Mouse (Mus musculus) small intestine, adult 2 months (tissue): Measurements from ENCODE around the gene Sec24b. TPM values are rescaled to one million over a fixed set of nuclear protein-coding genes. Genes with fewer than 3 reads are reported as not detected.

Experiments
- H3K27ac ChIP-seq: fragments of 200-500 bp; 2 replicates; pipeline ENCODE4 v1.5.1; 2012; ENCODE audit warnings: low read depth, low read length, control low read depth, inconsistent platforms; ENCODE audit not compliant: insufficient read depth
- H3K27me3 ChIP-seq: fragments of 200-500 bp; 2 replicates; pipeline ENCODE4 v1.6.1; 2012; ENCODE audit warnings: mild to moderate bottlenecking, moderate library complexity, low read length, inconsistent platforms; ENCODE audit not compliant: control insufficient read depth, insufficient read depth
- H3K36me3 ChIP-seq: fragments of 200-500 bp; 2 replicates; pipeline ENCODE4 v1.6.1; 2012; ENCODE audit warnings: mild to moderate bottlenecking, low read length, control low read depth, inconsistent platforms; ENCODE audit not compliant: control insufficient read depth, insufficient read depth
- H3K4me1 ChIP-seq: fragments of 200-500 bp; 2 replicates; pipeline ENCODE4 v1.6.1; 2012; ENCODE audit warnings: low read length, inconsistent platforms, mixed read lengths; ENCODE audit not compliant: control insufficient read depth, insufficient read depth, insufficient read length
- H3K4me3 ChIP-seq: fragments of 200-500 bp; 2 replicates; pipeline ENCODE4 v1.5.1; 2012; ENCODE audit warnings: low read depth, mild to moderate bottlenecking, control low read depth, inconsistent platforms, low read length, moderate library complexity
- CTCF ChIP-seq: fragments of 200-500 bp; IDR thresholded peaks from 2 replicates; pipeline ENCODE4 v1.5.1; 2012; ENCODE audit warnings: low read depth, mild to moderate bottlenecking, control low read depth, inconsistent platforms, low read length, moderate library complexity, mixed read lengths; ENCODE audit not compliant: insufficient replicate concordance, insufficient read length; ENCODE audit errors: extremely low read depth
- POLR2A ChIP-seq: fragments of 200-500 bp; IDR thresholded peaks from 2 replicates; pipeline ENCODE4 v1.6.1; 2012; ENCODE audit warnings: low read depth, mild to moderate bottlenecking, control low read depth, inconsistent platforms, low read length, moderate library complexity
- WGBS: fragments of 180-500 bp; shearing (Covaris S2); methylation state at CpG from one replicate; pipeline ENCODE4 v1.1.7; 2018; 5-methylcytosine and 5-hydroxymethylcytosine counted together
- polyA plus RNA-seq: library from polyadenylated mRNA; depleted of rRNA; stranded (reverse); fragments of >200 nt; gene quantifications from 2 replicates; pipeline ENCODE4 v1.2.3, GENCODE M21; 2012; rRNA removed

Gene Sec24b
- polyA plus RNA-seq, 1 experiment: 53.7 TPM

GRCm38 (mm10) chr3:129941291-129941690, 120.1 kb downstream of the Sec24b start:
- 83% methylated on average over 1 of the region's 1 CpGs for WGBS
- Histone ChIP-seq H3K4me1 (peaks cover 4% of the 10 kb centered on the region; the same call in 1 of the 2 replicates), H3K27ac (no peak overlapping the region), H3K36me3 (no peaks in the 10 kb centered on the region), H3K4me3 (no peak overlapping the region), H3K27me3 (no peaks in the 10 kb centered on the region)
- TF ChIP-seq POLR2A: no peak
- no peak for TF ChIP-seq CTCF

- no peaks in the 10 kb centered on the region for H3K27me3 ChIP-seq
- no peak overlapping the region for H3K4me3 ChIP-seq
- WGBS: 93% methylated on average over 2 of the region's 2 CpGs
- H3K4me1 ChIP-seq: peaks cover 7% of the 10 kb centered on the region
- no peak for TF ChIP-seq POLR2A
- TF ChIP-seq CTCF: no peak
- H3K27ac ChIP-seq: no peak overlapping the region
- no peaks in the 10 kb centered on the region for H3K36me3 ChIP-seq
Measured at GRCm38 (mm10) chr3:129940780-129941179, 120.6 kb downstream of the Sec24b start.

- TF ChIP-seq CTCF (no peak), POLR2A (no peak)
- 81% methylated on average over 7 of the region's 7 CpGs for WGBS
Measured at GRCm38 (mm10) chr3:129939058-129939457, 122.3 kb downstream of the Sec24b start.

GRCm38 (mm10) chr3:129937848-129938247, 123.5 kb downstream of the Sec24b start:
- Histone ChIP-seq H3K36me3 (no peaks in the 10 kb centered on the region), H3K27me3 (no peaks in the 10 kb centered on the region), H3K27ac (no peak overlapping the region; the same call in 1 of the 2 replicates), H3K4me3 (no peak overlapping the region), H3K4me1 (peaks cover 5% of the 10 kb centered on the region)
- TF ChIP-seq POLR2A (no peak), CTCF (no peak)
- 15% methylated on average over 3 of the region's 3 CpGs for WGBS

More at GRCm38 (mm10) chr3:129939058-129939457, 122.3 kb downstream of the Sec24b start:
- H3K4me1 ChIP-seq: peaks cover 5% of the 10 kb centered on the region
- H3K27ac ChIP-seq: no peak overlapping the region
- H3K36me3 ChIP-seq: no peaks in the 10 kb centered on the region
- no peak overlapping the region for H3K4me3 ChIP-seq
- H3K27me3 ChIP-seq: no peaks in the 10 kb centered on the region

GRCm38 (mm10) chr3:129936561-129936960, 124.8 kb downstream of the Sec24b start:
- TF ChIP-seq CTCF (no peak), POLR2A (no peak)
- WGBS: 23% methylated on average over 9 of the region's 9 CpGs

More at GRCm38 (mm10) chr3:129936561-129936960, 124.8 kb downstream of the Sec24b start:
- Histone ChIP-seq H3K27ac (no peak overlapping the region), H3K36me3 (no peaks in the 10 kb centered on the region), H3K4me3 (no peak overlapping the region), H3K27me3 (no peaks in the 10 kb centered on the region), H3K4me1 (peaks cover 5% of the 10 kb centered on the region)

Other genes with a start within 250 kb of the Sec24b start
- not detected in 2 replicates for gene Rrh, start 239.0 kb downstream of the Sec24b start, polyA plus RNA-seq
- 3.6 and 10.5 TPM in 2 replicates for gene Gar1, start 230.2 kb downstream of the Sec24b start, polyA plus RNA-seq
- 1.3 and 5.2 TPM in 2 replicates for gene Cfi, start 225.7 kb downstream of the Sec24b start, polyA plus RNA-seq
- gene Pla2g12a, start 182.9 kb downstream of the Sec24b start, polyA plus RNA-seq: 32.2 and 36.1 TPM in 2 replicates
- 168 and 203 TPM in 2 replicates for gene Casp6, start 160.1 kb downstream of the Sec24b start, polyA plus RNA-seq
- 0.96 and 1.7 TPM in 2 replicates for gene Mcub, start 91.3 kb downstream of the Sec24b start, polyA plus RNA-seq
- 0.04 TPM in 1 of 2 replicates, not detected in the other for gene Col25a1, start 69.9 kb upstream of the Sec24b start, polyA plus RNA-seq